Mouse (Mus musculus) neural tube, embryonic 11.5 days (tissue): ENCODE data around the gene Ablim1. TPM values are rescaled to one million over a fixed set of nuclear protein-coding genes. Genes with fewer than 3 reads are reported as not detected.

Experiments used
- ATAC-seq: fragments of 200-750 bp; cut with Nextera tagmentation; 2 replicates; pipeline ENCODE4 v1.8.0; 2017; ENCODE audit warnings: moderate number of reproducible peaks, mild to moderate bottlenecking, moderate TSS enrichment, moderate library complexity; ENCODE audit not compliant: insufficient read depth, low FRiP score, low TSS enrichment
- DNase-seq: peaks from one replicate; pipeline ENCODE4 v3.0.0-alpha.2; 2015; ENCODE audit warnings: low spot score
- H3K27ac ChIP-seq: fragments of 300-500 bp; sonication (generic); 2 replicates; pipeline ENCODE4 v1.5.1; 2014; ENCODE audit warnings: low read depth, mild to moderate bottlenecking, low read length
- H3K27me3 ChIP-seq: fragments of 300-500 bp; sonication (generic); 2 replicates; pipeline ENCODE4 v1.6.1; 2014; ENCODE audit warnings: mild to moderate bottlenecking, low read length, mixed read lengths; ENCODE audit not compliant: control insufficient read depth, insufficient read depth
- H3K36me3 ChIP-seq: fragments of 300-500 bp; sonication (generic); 2 replicates; pipeline ENCODE4 v1.6.1; 2014; ENCODE audit warnings: mild to moderate bottlenecking, low read length, moderate library complexity, mixed read lengths; ENCODE audit not compliant: control insufficient read depth, insufficient read depth
- H3K4me1 ChIP-seq: fragments of 300-500 bp; sonication (generic); 2 replicates; pipeline ENCODE4 v1.6.1; 2014; ENCODE audit warnings: low read length, mixed read lengths; ENCODE audit not compliant: control insufficient read depth, insufficient read depth
- H3K4me2 ChIP-seq: fragments of 300-500 bp; sonication (generic); 2 replicates; pipeline ENCODE4 v1.6.1; 2014; ENCODE audit warnings: low read depth, mild to moderate bottlenecking, moderate library complexity
- H3K4me3 ChIP-seq: fragments of 300-500 bp; sonication (generic); 2 replicates; pipeline ENCODE4 v1.5.1; 2014; ENCODE audit warnings: low read depth, low read length
- H3K9ac ChIP-seq: fragments of 300-500 bp; sonication (generic); 2 replicates; pipeline ENCODE4 v1.6.1; 2014; ENCODE audit warnings: mild to moderate bottlenecking, low read length
- H3K9me3 ChIP-seq: fragments of 300-500 bp; sonication (generic); 2 replicates; pipeline ENCODE4 v1.6.1; 2016; ENCODE audit warnings: low read length; ENCODE audit not compliant: control insufficient read depth
- WGBS: fragments of 180-500 bp; shearing (Covaris S2); extraction: QIAGEN DNeasy Blood & Tissue Kit; methylation state at CpG from one replicate; pipeline ENCODE4 v1.1.7; 2014; 5-methylcytosine and 5-hydroxymethylcytosine counted together
- polyA plus RNA-seq: library from polyadenylated mRNA; unstranded; fragments of >200 nt; fragmentation: Nextera tagmentation; extraction: Ambion mirVana; gene quantifications from 2 replicates; pipeline ENCODE4 v1.2.1, GENCODE M21; 2014

The Ablim1 gene
- polyA plus RNA-seq, 1 experiment from 2014 or later = 24.5 TPM

DNA sequence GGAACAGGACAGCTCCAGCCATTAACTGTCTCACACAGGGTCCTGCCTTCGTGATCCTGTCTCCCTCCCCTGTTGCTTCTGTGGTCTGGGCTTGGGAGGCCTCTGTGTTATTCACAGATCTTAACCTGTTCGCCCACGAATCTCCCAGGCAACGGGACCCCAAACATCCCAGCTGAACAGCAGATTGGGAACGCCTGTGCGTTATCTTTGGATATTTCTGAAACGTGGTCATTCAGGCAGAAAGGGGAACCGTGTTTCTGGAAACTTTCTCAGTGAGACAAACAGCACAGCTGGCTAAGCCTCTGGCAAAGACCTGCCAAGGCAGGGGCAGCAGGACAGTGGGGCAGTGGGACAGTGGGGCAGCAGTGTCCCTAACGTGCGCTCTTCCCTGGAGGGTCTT is 331.0 kb downstream of the Ablim1 start:
- H3K9ac ChIP-seq = no peak overlapping the region
- no peak overlapping the region for H3K4me3 ChIP-seq
- peaks cover 7% of the 10 kb centered on the region; the same call in 1 of the 2 replicates for H3K4me1 ChIP-seq
- no peaks in the 10 kb centered on the region for H3K27me3 ChIP-seq
- 81% methylated on average over 10 of the region's 10 CpGs for WGBS
- no peak overlapping the region for H3K4me2 ChIP-seq
- ATAC-seq (no peak), DNase-seq (no peak)
- no peaks in the 10 kb centered on the region for H3K36me3 ChIP-seq
- H3K27ac ChIP-seq = no peak overlapping the region
- no peaks in the 10 kb centered on the region for H3K9me3 ChIP-seq

Other genes with a start within 250 kb of the Ablim1 start
- gene Fam160b1, start 45.8 kb upstream of the Ablim1 start, polyA plus RNA-seq = 17.7 and 18.3 TPM in 2 replicates
- gene Trub1, start 138.0 kb upstream of the Ablim1 start, polyA plus RNA-seq = 15.1 and 19.0 TPM in 2 replicates